Mouse (Mus musculus) ES-E14 (cell line): Measurements from ENCODE around the gene Rai14.

Source experiments
- HCFC1 ChIP-seq: IDR thresholded peaks from 2 replicates; pipeline ENCODE4 v1.6.1; 2012; ENCODE audit warnings: low read length, inconsistent platforms, borderline replicate concordance; ENCODE audit not compliant: insufficient read depth
- ZNF384 ChIP-seq: IDR thresholded peaks from 2 replicates; pipeline ENCODE4 v1.6.1; 2012; ENCODE audit warnings: low read depth, low read length, inconsistent platforms

GRCm38 (mm10) chr15:10583408-10583807 is 131.0 kb downstream of the Rai14 start:
- TF ChIP-seq HCFC1 (no peak), ZNF384 (no peak)
